Mouse (Mus musculus): ENCODE results near the gene Rps19. TPM values are rescaled to one million over a fixed set of nuclear protein-coding genes. Genes with fewer than 3 reads are reported as not detected.
"Not testable (repeated sequence)": the region's sequence is repeated elsewhere in the genome, so short reads cannot be mapped to it uniquely, and the experiment has no call there.

Gene Rps19
- polyA plus RNA-seq (2015; fragmentation: Nextera tagmentation; extraction: Ambion mirVana): 1,165 and 1,469 TPM in 2 replicates

DNA sequence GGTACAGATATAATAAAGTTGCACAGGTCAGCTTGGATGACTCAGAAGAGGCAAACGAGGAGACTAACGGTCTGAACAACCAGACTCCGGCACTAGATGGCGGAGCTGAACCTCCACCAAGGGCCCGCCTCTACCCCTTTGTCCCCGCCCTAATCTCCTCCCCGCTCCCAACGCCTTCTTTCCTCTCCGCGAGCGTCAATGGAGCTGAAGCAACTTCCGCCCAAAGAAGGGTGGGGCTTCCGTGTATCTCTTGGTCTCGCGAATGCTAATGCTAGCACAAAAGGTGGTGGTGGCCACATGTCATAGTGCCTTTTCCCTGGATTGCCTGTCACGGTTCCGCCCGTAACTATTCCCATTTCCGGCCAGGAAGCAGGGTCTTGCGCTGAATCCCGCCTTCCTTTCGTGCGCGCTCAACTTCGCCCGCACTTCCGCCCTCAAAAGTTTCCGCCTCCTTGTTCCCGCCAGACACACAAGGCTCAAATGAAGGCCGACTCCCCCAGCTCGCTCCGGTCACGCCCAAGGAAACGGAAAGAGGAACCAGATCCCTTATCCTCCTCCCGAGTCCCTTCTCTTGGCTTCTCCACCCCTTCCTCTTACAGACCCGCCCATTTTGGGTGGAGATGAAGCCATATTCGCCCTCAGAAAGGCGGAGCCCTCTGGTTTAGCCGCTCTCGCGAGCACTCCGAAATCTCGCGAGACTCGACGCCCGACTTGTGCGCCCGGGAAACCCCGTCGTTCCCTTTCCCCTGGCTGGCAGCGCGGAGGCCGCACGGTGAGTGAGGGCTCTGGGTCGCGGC lies at the start of gene Rps19:
Gene Rps19 (plus strand): TSS at position 476 of the 797 bp plus-strand sequence.
- Histone ChIP-seq H3K4me3 (replicated peaks) (peak within 1 kb of the TSS; percentile 98), H3K4me1 (peaks cover 30% of the 10 kb centered on the region), H3K36me3 (peaks cover 31% of the 10 kb centered on the region), H3K9me3 (replicated peaks) (no peaks in the 10 kb centered on the region), H3K27me3 (replicated peaks) (no peaks in the 10 kb centered on the region), H3K4me2 (peak within 1 kb of the TSS; percentile 76), H3K27ac (replicated peaks) (peak within 1 kb of the TSS; percentile 89), H3K9ac (replicated peaks) (peak within 1 kb of the TSS; percentile 99)
- under 1% methylated on average over 57 of the region's 57 CpGs for WGBS
- ATAC-seq (ENCODE audit: low FRiP score): peak; percentile 94

GRCm38 (mm10) chr7:24838732-24839409 lies 45.3 kb upstream of the Rps19 start:
- H3K27ac ChIP-seq (replicated peaks); H3K9ac ChIP-seq (replicated peaks); H3K9me3 ChIP-seq (replicated peaks); H3K27me3 ChIP-seq (replicated peaks); H3K4me1 ChIP-seq; ATAC-seq (ENCODE audit: low FRiP score); H3K4me3 ChIP-seq (replicated peaks); H3K36me3 ChIP-seq; H3K4me2 ChIP-seq: not testable (repeated sequence)
- WGBS: 72% methylated on average over 12 of the region's 13 CpGs

GRCm38 (mm10) chr7:24839410-24839808 lies 44.8 kb upstream of the Rps19 start:
- Histone ChIP-seq H3K27me3 (replicated peaks) (no peaks in the 10 kb centered on the region), H3K27ac (replicated peaks) (no peak overlapping the region), H3K4me1 (no peaks in the 10 kb centered on the region), H3K36me3 (no peaks in the 10 kb centered on the region), H3K9me3 (replicated peaks) (no peaks in the 10 kb centered on the region), H3K4me2 (no peak overlapping the region), H3K4me3 (replicated peaks) (no peak overlapping the region), H3K9ac (replicated peaks) (no peak overlapping the region)
- WGBS: 87% methylated on average over 8 of the region's 8 CpGs
- ATAC-seq (ENCODE audit: low FRiP score): no peak

GRCm38 (mm10) chr7:24840331-24840730 lies 43.8 kb upstream of the Rps19 start:
- no peak overlapping the region for H3K4me3 ChIP-seq (replicated peaks)
- H3K4me1 ChIP-seq: no peaks in the 10 kb centered on the region
- no peaks in the 10 kb centered on the region for H3K9me3 ChIP-seq (replicated peaks)
- no peak overlapping the region for H3K27ac ChIP-seq (replicated peaks)
- H3K4me2 ChIP-seq: no peak overlapping the region
- no peak for ATAC-seq (ENCODE audit: low FRiP score)
- WGBS: 58% methylated on average over 3 of the region's 3 CpGs
- no peak overlapping the region for H3K9ac ChIP-seq (replicated peaks)
- no peaks in the 10 kb centered on the region for H3K27me3 ChIP-seq (replicated peaks)
- no peaks in the 10 kb centered on the region for H3K36me3 ChIP-seq

DNA sequence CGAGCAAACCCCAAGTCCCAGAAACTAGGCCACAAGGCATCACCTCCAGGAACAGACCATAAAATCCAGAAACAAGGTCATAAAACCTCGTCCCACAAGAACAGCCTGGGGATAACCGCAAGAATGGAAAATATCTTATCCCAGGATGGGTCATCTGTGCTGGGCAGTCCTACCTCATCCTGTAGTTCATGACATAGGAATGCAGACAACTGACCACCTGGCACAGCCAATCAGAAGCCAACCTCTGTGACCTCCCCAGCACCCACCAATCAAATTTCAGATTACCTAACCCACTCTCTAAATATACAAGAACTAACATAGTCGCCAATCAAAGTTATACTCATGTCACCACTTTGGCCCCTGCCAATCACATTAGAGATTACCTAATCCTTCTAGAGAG lies 43.2 kb upstream of the Rps19 start:
- Histone ChIP-seq H3K9ac (replicated peaks) (no peak overlapping the region), H3K4me2 (no peak overlapping the region), H3K27me3 (replicated peaks) (no peaks in the 10 kb centered on the region), H3K4me3 (replicated peaks) (no peak overlapping the region), H3K4me1 (no peaks in the 10 kb centered on the region), H3K36me3 (no peaks in the 10 kb centered on the region), H3K27ac (replicated peaks) (no peak overlapping the region), H3K9me3 (replicated peaks) (no peaks in the 10 kb centered on the region)
- WGBS: 56% methylated on average over 4 of the region's 4 CpGs
- no peak for ATAC-seq (ENCODE audit: low FRiP score)

- Histone ChIP-seq H3K27me3 (replicated peaks) (no peaks in the 10 kb centered on the region), H3K9me3 (replicated peaks) (no peaks in the 10 kb centered on the region), H3K4me2 (no peak overlapping the region), H3K4me3 (replicated peaks) (no peak overlapping the region), H3K27ac (replicated peaks) (no peak overlapping the region), H3K4me1 (no peaks in the 10 kb centered on the region), H3K9ac (replicated peaks) (no peak overlapping the region), H3K36me3 (no peaks in the 10 kb centered on the region)
- ATAC-seq (ENCODE audit: low FRiP score): no peak
- 54% methylated on average over 5 of the region's 5 CpGs for WGBS
Measured at GRCm38 (mm10) chr7:24844144-24844543, 40.0 kb upstream of the Rps19 start.

GRCm38 (mm10) chr7:24845181-24845580 lies 39.0 kb upstream of the Rps19 start:
- Histone ChIP-seq H3K27ac (replicated peaks) (no peak overlapping the region), H3K4me3 (replicated peaks) (no peak overlapping the region), H3K4me2 (no peak overlapping the region), H3K9ac (replicated peaks) (no peak overlapping the region), H3K36me3 (no peaks in the 10 kb centered on the region), H3K27me3 (replicated peaks) (no peaks in the 10 kb centered on the region), H3K9me3 (replicated peaks) (no peaks in the 10 kb centered on the region), H3K4me1 (no peaks in the 10 kb centered on the region)
- 88% methylated on average over 9 of the region's 9 CpGs for WGBS
- no peak for ATAC-seq (ENCODE audit: low FRiP score)

DNA sequence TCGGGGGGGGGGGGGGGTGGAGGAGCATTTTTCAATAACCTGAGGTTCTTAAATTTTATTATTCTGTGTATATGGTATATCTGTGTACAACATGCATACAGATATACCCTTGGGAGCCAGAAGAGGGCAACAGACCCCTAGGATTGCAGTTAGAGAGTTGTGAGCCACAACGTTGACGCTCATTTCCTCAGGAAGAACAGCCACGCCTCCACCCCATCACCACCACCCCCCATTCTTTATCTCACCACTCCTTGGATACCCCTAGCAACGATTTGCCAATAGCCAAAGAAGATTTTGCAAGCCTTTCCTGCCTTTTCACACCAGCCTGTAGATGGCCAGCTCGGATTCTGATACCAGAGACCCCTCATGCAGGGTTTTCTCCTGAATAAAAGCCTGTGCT lies 38.5 kb upstream of the Rps19 start:
- Histone ChIP-seq H3K9me3 (replicated peaks) (no peaks in the 10 kb centered on the region), H3K27me3 (replicated peaks) (no peaks in the 10 kb centered on the region), H3K9ac (replicated peaks) (no peak overlapping the region), H3K4me2 (no peak overlapping the region), H3K4me3 (replicated peaks) (no peak overlapping the region), H3K4me1 (no peaks in the 10 kb centered on the region), H3K36me3 (no peaks in the 10 kb centered on the region), H3K27ac (replicated peaks) (no peak overlapping the region)
- 3% methylated on average over 6 of the region's 6 CpGs for WGBS
- ATAC-seq (ENCODE audit: low FRiP score): no peak

GRCm38 (mm10) chr7:24846576-24846975 lies 37.6 kb upstream of the Rps19 start:
- 20% methylated on average over 2 of the region's 2 CpGs for WGBS
- H3K4me3 ChIP-seq (replicated peaks); H3K9ac ChIP-seq (replicated peaks); H3K4me2 ChIP-seq; H3K27me3 ChIP-seq (replicated peaks); H3K9me3 ChIP-seq (replicated peaks); H3K4me1 ChIP-seq; H3K36me3 ChIP-seq; H3K27ac ChIP-seq (replicated peaks); ATAC-seq (ENCODE audit: low FRiP score): not testable (repeated sequence)

DNA sequence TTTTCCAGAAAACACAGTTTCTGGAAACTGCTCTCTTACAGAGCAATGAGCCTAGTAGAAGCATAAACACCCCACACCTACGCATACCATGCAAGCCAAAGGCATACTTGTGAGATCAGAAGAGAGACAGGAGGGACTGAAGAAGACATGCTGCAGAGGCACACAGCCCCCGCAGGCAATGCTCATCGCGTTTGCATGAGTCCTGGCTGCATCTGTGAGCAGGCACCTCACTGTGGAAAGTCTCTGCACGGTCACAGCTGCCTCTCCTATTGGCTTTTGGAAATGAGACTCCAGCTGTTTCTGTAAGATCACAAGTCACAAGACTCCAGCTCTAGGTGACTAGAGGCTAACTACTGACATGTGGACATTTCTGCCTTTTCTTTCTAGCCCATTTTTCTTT lies 34.0 kb upstream of the Rps19 start:
- no peaks in the 10 kb centered on the region for H3K9me3 ChIP-seq (replicated peaks)
- H3K36me3 ChIP-seq: no peaks in the 10 kb centered on the region
- WGBS: 24% methylated on average over 5 of the region's 5 CpGs
- H3K4me2 ChIP-seq: no peak overlapping the region
- H3K9ac ChIP-seq (replicated peaks): no peak overlapping the region
- H3K27me3 ChIP-seq (replicated peaks): no peaks in the 10 kb centered on the region
- H3K4me1 ChIP-seq: no peaks in the 10 kb centered on the region
- no peak overlapping the region for H3K27ac ChIP-seq (replicated peaks)
- no peak for ATAC-seq (ENCODE audit: low FRiP score)
- H3K4me3 ChIP-seq (replicated peaks): no peak overlapping the region

DNA sequence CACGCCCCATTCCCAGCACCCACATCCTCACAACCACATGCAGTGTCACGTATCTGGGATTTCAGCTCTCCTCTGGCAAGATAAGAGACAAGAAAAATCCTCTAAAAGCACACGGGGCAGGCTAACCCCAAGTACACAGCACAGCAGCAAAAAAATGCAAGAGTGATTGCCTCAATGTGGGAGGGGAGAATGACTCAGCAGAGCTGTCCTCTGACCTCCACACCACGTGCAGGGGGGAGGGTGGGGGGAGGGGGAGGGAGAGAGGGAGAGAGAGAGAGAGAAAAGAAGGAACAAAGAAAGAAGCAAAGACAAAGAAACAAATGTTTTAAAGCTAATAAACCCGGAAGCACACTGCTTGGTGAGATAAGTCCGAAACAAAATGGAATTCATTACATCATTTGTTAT lies 33.3 kb upstream of the Rps19 start:
- no peak for ATAC-seq (ENCODE audit: low FRiP score)
- Histone ChIP-seq H3K36me3 (no peaks in the 10 kb centered on the region), H3K9ac (replicated peaks) (no peak overlapping the region), H3K4me3 (replicated peaks) (no peak overlapping the region), H3K27ac (replicated peaks) (no peak overlapping the region), H3K27me3 (replicated peaks) (no peaks in the 10 kb centered on the region), H3K4me2 (no peak overlapping the region), H3K4me1 (no peaks in the 10 kb centered on the region), H3K9me3 (replicated peaks) (no peaks in the 10 kb centered on the region)
- WGBS: 37% methylated on average over 6 of the region's 6 CpGs

DNA sequence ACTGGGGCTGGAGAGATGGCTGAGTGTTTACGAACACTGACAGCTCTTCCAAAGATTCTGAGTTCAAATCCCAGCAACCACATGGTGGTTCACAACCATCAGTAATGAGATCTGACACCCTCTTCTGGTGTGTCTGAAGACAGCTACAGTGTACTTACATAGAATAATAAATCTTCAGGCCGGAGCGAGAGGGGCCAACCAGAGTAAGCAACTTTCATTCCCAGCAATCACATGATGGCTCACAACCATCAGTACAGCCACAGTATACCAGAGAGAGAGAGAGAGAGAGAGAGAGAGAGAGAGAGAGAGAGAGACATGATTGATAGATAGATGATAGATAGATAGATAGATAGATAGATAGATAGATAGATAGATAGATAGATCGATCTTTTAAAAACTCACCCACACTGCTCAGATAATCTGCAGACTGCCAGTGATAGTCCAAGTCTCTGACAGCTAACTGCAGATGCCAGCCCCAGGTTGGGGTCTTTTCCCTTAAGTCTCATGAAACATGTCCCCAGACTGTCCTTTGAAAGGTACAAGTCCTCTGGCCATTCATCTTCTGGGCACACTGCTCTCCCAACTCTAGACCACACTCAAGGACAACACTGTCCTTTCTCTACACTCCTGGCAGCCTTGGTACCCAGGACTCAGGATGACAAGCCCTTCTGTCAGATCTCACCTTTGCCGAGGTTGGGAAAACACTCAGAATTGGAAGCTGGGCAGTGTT lies 32.4 kb upstream of the Rps19 start:
- Histone ChIP-seq H3K36me3 (no peaks in the 10 kb centered on the region), H3K4me2 (no peak overlapping the region), H3K9me3 (replicated peaks) (no peaks in the 10 kb centered on the region), H3K27ac (replicated peaks) (no peak overlapping the region), H3K27me3 (replicated peaks) (no peaks in the 10 kb centered on the region), H3K4me1 (no peaks in the 10 kb centered on the region), H3K4me3 (replicated peaks) (no peak overlapping the region), H3K9ac (replicated peaks) (no peak overlapping the region)
- ATAC-seq (ENCODE audit: low FRiP score): no peak
- WGBS: 86% methylated on average over 5 of the region's 5 CpGs

All from neural tube, embryonic 15.5 days (tissue).